Mouse (Mus musculus): ENCODE data around the gene Chl1.

- TF ChIP-seq CTCF (IDR thresholded peaks at IDR 0.05; ENCODE audit: insufficient read depth, low read length), result no peak
- no peak for TF ChIP-seq POLR2A (IDR thresholded peaks at IDR 0.05; ENCODE audit: borderline replicate concordance, extremely low read depth, low read depth, low read length)
Observed at GRCm38 (mm10) chr6:103567247-103567646, 56.9 kb downstream of the Chl1 start.
